Comparison of ENCODE assay signal across 18 mouse cellular contexts in genomic region chr2:85161638-85162093, GRCm38 (mm10). TPM values are rescaled to one million over a fixed set of nuclear protein-coding genes. Genes with fewer than 3 reads are reported as not detected.
DNase-seq lines count a peak whose midpoint lies in the region; ATAC-seq and TF ChIP-seq lines count a peak whose summit lies in the region.
"Had no signal": no experiment of that assay in that cellular context is flagged by ENCODE, and none has a peak within 500 bp of the region (broad histone marks: within the 10 kb centered on the region; RNA-seq: fewer than 3 reads in every experiment).

No protein-coding gene starts in this region.

- no peak for TF ChIP-seq CTCF in brain, embryonic 14.5 days (IDR thresholded peaks at IDR 0.05; ENCODE audit: borderline replicate concordance, extremely low read depth, insufficient read depth, insufficient read length)

- no peaks in the 10 kb centered on the region for H3K36me3 ChIP-seq in forebrain, embryonic 11.5 days (ENCODE audit: control insufficient read depth, insufficient read depth, low read length)
- no peaks in the 10 kb centered on the region for H3K36me3 ChIP-seq in hindbrain, embryonic 14.5 days (replicated peaks; ENCODE audit: control insufficient read depth, insufficient read depth)
- H3K36me3 ChIP-seq in midbrain, embryonic 15.5 days (replicated peaks) = no peaks in the 10 kb centered on the region
- no peaks in the 10 kb centered on the region for H3K36me3 ChIP-seq in kidney, embryonic 16.5 days (ENCODE audit: insufficient read depth, low read length)
- H3K36me3 ChIP-seq: G1E; heart, embryonic 12.5 days; limb, embryonic 13.5 days had no signal

- no peak overlapping the region for H3K9ac ChIP-seq in forebrain, embryonic 11.5 days (ENCODE audit: low read length)
- no peak overlapping the region for H3K9ac ChIP-seq in hindbrain, embryonic 14.5 days
- no peak overlapping the region for H3K9ac ChIP-seq in midbrain, embryonic 15.5 days
- H3K9ac ChIP-seq in kidney, embryonic 16.5 days (replicated peaks; ENCODE audit: low read length) = no peak overlapping the region
- H3K9ac ChIP-seq: heart, embryonic 12.5 days; limb, embryonic 13.5 days had no signal

- H3K27ac ChIP-seq in forebrain, embryonic 11.5 days (ENCODE audit: low read depth, low read length) = no peak overlapping the region
- peak overlapping the region; percentile 41 for H3K27ac ChIP-seq in hindbrain, embryonic 14.5 days
- H3K27ac ChIP-seq in midbrain, embryonic 15.5 days = peak overlapping the region; percentile 62
- H3K27ac ChIP-seq in kidney, embryonic 16.5 days (ENCODE audit: low read length) = no peak overlapping the region
- H3K27ac ChIP-seq: limb, embryonic 13.5 days had no signal

- H3K4me2 ChIP-seq in forebrain, embryonic 11.5 days (ENCODE audit: low read depth, low read length, severe bottlenecking) = no peak overlapping the region
- no peak overlapping the region for H3K4me2 ChIP-seq in hindbrain, embryonic 14.5 days (replicated peaks)
- no peak overlapping the region for H3K4me2 ChIP-seq in midbrain, embryonic 15.5 days
- H3K4me2 ChIP-seq in kidney, embryonic 16.5 days (replicated peaks; ENCODE audit: low read depth, low read length) = no peak overlapping the region
- H3K4me2 ChIP-seq: heart, embryonic 12.5 days; limb, embryonic 13.5 days had no signal

- WGBS in forebrain, embryonic 11.5 days = 11% methylated on average over 1 of the region's 1 CpGs
- WGBS in hindbrain, embryonic 14.5 days = 0% methylated on average over 1 of the region's 1 CpGs
- WGBS in midbrain, embryonic 15.5 days = 0% methylated on average over 1 of the region's 1 CpGs
- 18% methylated on average over 1 of the region's 1 CpGs for WGBS in kidney, embryonic 16.5 days

- ATAC-seq in forebrain, embryonic 11.5 days (replicated peaks; ENCODE audit: low FRiP score) = peak; percentile 28; the same call in 1 of the 2 replicates
- no peak; the same call in 1 of the 2 replicates for ATAC-seq in hindbrain, embryonic 14.5 days (ENCODE audit: low FRiP score)
- ATAC-seq in midbrain, embryonic 15.5 days (replicated peaks) = peak; percentile 81
- no peak for ATAC-seq in kidney, embryonic 16.5 days (ENCODE audit: low FRiP score, low TSS enrichment)

- H3K9me3 ChIP-seq in forebrain, embryonic 11.5 days (ENCODE audit: control insufficient read depth, low read length) = no peaks in the 10 kb centered on the region
- no peaks in the 10 kb centered on the region for H3K9me3 ChIP-seq in hindbrain, embryonic 14.5 days (ENCODE audit: control insufficient read depth, low read length)
- no peaks in the 10 kb centered on the region for H3K9me3 ChIP-seq in midbrain, embryonic 15.5 days
- no peaks in the 10 kb centered on the region for H3K9me3 ChIP-seq in kidney, embryonic 16.5 days (ENCODE audit: low read length)
- H3K9me3 ChIP-seq: G1E; heart, embryonic 12.5 days; limb, embryonic 13.5 days had no signal

- peaks cover 3% of the 10 kb centered on the region for H3K4me1 ChIP-seq in forebrain, embryonic 11.5 days (replicated peaks; ENCODE audit: control insufficient read depth, insufficient read depth, low read length)
- H3K4me1 ChIP-seq in hindbrain, embryonic 14.5 days (replicated peaks; ENCODE audit: control insufficient read depth, insufficient read depth, low read length) = peaks cover 12% of the 10 kb centered on the region; the same call in 1 of the 2 replicates
- peaks cover 13% of the 10 kb centered on the region for H3K4me1 ChIP-seq in midbrain, embryonic 15.5 days
- peaks cover 20% of the 10 kb centered on the region for H3K4me1 ChIP-seq in kidney, embryonic 16.5 days (ENCODE audit: insufficient read depth, low read length)

- no peak for TF ChIP-seq POLR2A in brain, embryonic 14.5 days (IDR thresholded peaks at IDR 0.05; ENCODE audit: borderline replicate concordance, extremely low read depth, insufficient read depth, insufficient read length, poor library complexity, severe bottlenecking)

- H3K27me3 ChIP-seq in forebrain, embryonic 11.5 days (ENCODE audit: control insufficient read depth, insufficient read depth, low read length) = no peaks in the 10 kb centered on the region
- no peaks in the 10 kb centered on the region for H3K27me3 ChIP-seq in hindbrain, embryonic 14.5 days (ENCODE audit: control insufficient read depth, insufficient read depth, low read length)
- no peaks in the 10 kb centered on the region for H3K27me3 ChIP-seq in midbrain, embryonic 15.5 days (replicated peaks)
- no peaks in the 10 kb centered on the region for H3K27me3 ChIP-seq in kidney, embryonic 16.5 days (ENCODE audit: insufficient read depth, low read length)
- H3K27me3 ChIP-seq: heart, embryonic 12.5 days; limb, embryonic 13.5 days had no signal

- DNase-seq in brain, embryonic 14.5 days (ENCODE audit: low read depth) = peak; percentile 54
- no peak for DNase-seq in forebrain, embryonic 11.5 days (ENCODE audit: low spot score)
- no peak for DNase-seq in hindbrain, embryonic 14.5 days (ENCODE audit: low spot score)
- no peak for DNase-seq in cerebellum, adult 11-12 months
- DNase-seq in gastrocnemius, postnatal 25 days = no peak
- no peak for DNase-seq in cerebellum, postnatal 14 days
- DNase-seq: cerebellum, adult 9-10 months; kidney, postnatal 14 days; lung, adult 18-20 months; thymus, postnatal 4 days had no signal

- no peak overlapping the region for H3K4me3 ChIP-seq in forebrain, embryonic 11.5 days (ENCODE audit: low read depth, low read length)
- no peak overlapping the region for H3K4me3 ChIP-seq in hindbrain, embryonic 14.5 days (replicated peaks; ENCODE audit: low read length)
- H3K4me3 ChIP-seq in midbrain, embryonic 15.5 days = no peak overlapping the region
- H3K4me3 ChIP-seq in kidney, embryonic 16.5 days (ENCODE audit: low read length) = no peak overlapping the region
- H3K4me3 ChIP-seq: heart, embryonic 12.5 days; limb, embryonic 13.5 days had no signal

RNA-seq across cellular contexts. Expression of gene Aplnr, which starts 25.6 kb away (rescaled TPM):
- polyA plus RNA-seq in brain, embryonic 14.5 days (2012; rRNA removed) = 17.7 and 24.8 TPM in 2 replicates
- 30.0 and 34.1 TPM in 2 replicates for polyA plus RNA-seq in forebrain, embryonic 11.5 days (2014; fragmentation: Nextera tagmentation; extraction: Ambion mirVana)
- 29.2 and 35.2 TPM in 2 replicates for polyA plus RNA-seq in hindbrain, embryonic 14.5 days (2014; fragmentation: Nextera tagmentation; extraction: Ambion mirVana)
- 30.6 TPM in 2 replicates for polyA plus RNA-seq in midbrain, embryonic 15.5 days (2015; fragmentation: Nextera tagmentation; extraction: Ambion mirVana)
- 10 to 100 TPM; 13.7 to 16.9 TPM for total RNA-seq in gastrocnemius, postnatal 25 days (2021)
- 125 and 126 TPM in 2 replicates for polyA plus RNA-seq in kidney, embryonic 16.5 days (2015; fragmentation: Nextera tagmentation; extraction: Ambion mirVana)
- polyA plus RNA-seq: C2C12, G1E had no signal

RNA-seq across cellular contexts. Expression of gene Lrrc55, which starts 35.3 kb away (rescaled TPM):
- polyA plus RNA-seq in brain, embryonic 14.5 days (2012; rRNA removed) = 16.6 and 20.2 TPM in 2 replicates
- 0.81 and 0.87 TPM in 2 replicates for polyA plus RNA-seq in forebrain, embryonic 11.5 days (2014; fragmentation: Nextera tagmentation; extraction: Ambion mirVana)
- polyA plus RNA-seq in hindbrain, embryonic 14.5 days (2014; fragmentation: Nextera tagmentation; extraction: Ambion mirVana) = 9.7 and 13.0 TPM in 2 replicates
- 14.5 and 15.0 TPM in 2 replicates for polyA plus RNA-seq in midbrain, embryonic 15.5 days (2015; fragmentation: Nextera tagmentation; extraction: Ambion mirVana)
- 1 to 10 TPM in 1 of 2 experiments, under 1 TPM in 1; 0.59 to 1.8 TPM for total RNA-seq in gastrocnemius, postnatal 25 days (2021)
- polyA plus RNA-seq in kidney, embryonic 16.5 days (2015; fragmentation: Nextera tagmentation; extraction: Ambion mirVana) = 0.68 and 0.80 TPM in 2 replicates
- total RNA-seq: megakaryocyte progenitor cell, adult 5-6 weeks; neutrophil, adult 5-6 weeks had no signal
- polyA plus RNA-seq: C2C12, G1E had no signal

Comparison
In these comparisons a context has a peak if more than half of its experiments do, and no peak if none do; other contexts are left out.
1. ATAC-seq: peak in forebrain, embryonic 11.5 days (single experiment) and midbrain, embryonic 15.5 days (single experiment); none in hindbrain, embryonic 14.5 days (single experiment) and kidney, embryonic 16.5 days (single experiment).
2. H3K27ac ChIP-seq: peak in hindbrain, embryonic 14.5 days (single experiment) and midbrain, embryonic 15.5 days (single experiment); none in forebrain, embryonic 11.5 days (single experiment) and kidney, embryonic 16.5 days (single experiment).